Mouse (Mus musculus): Measurements from ENCODE around the gene Uvrag. TPM values are rescaled to one million over a fixed set of nuclear protein-coding genes. Genes with fewer than 3 reads are reported as not detected.

Gene Uvrag
- polyA plus RNA-seq, 1 experiment from 2014 or later, result 15.6 TPM

DNA sequence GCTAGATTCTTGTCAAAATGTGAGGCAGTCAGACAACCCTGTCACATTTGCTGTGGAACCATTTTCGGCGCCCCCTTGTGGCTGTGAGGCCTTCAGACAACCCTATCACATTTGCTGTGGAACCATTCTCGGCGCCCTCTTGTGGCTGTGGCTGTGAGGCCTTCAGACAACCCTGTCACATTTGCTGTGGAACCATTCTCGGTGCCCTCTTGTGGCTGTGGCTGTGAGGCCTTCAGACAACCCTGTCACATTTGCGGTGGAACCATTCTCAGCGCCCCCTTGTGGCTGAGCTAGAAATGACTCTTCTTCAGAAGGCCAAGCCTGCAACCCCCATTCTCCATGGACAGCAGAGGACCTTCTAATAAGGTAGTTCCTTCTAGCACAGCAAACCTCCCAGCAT, 10.4 kb upstream of the Uvrag start:
- ATAC-seq (ENCODE audit: low FRiP score), result 0 out of 2 replicates have a peak, but pooled peaks have one; percentile 33
- 6% methylated on average over 7 of the region's 7 CpGs for WGBS
- H3K27ac ChIP-seq (replicated peaks), result no peak overlapping the region
- H3K9ac ChIP-seq (replicated peaks), result no peak overlapping the region
- peaks cover 7% of the 10 kb centered on the region for H3K4me1 ChIP-seq
- no peak overlapping the region for H3K4me2 ChIP-seq
- no peak overlapping the region for H3K4me3 ChIP-seq (replicated peaks)
- no peaks in the 10 kb centered on the region for H3K36me3 ChIP-seq
- no peaks in the 10 kb centered on the region for H3K9me3 ChIP-seq (replicated peaks)
- H3K27me3 ChIP-seq (replicated peaks), result no peaks in the 10 kb centered on the region

GRCm38 (mm10) chr7:99149017-99149416, 8.1 kb upstream of the Uvrag start:
- ATAC-seq (ENCODE audit: low FRiP score), result no peak
- WGBS, result 86% methylated on average over 1 of the region's 1 CpGs

DNA sequence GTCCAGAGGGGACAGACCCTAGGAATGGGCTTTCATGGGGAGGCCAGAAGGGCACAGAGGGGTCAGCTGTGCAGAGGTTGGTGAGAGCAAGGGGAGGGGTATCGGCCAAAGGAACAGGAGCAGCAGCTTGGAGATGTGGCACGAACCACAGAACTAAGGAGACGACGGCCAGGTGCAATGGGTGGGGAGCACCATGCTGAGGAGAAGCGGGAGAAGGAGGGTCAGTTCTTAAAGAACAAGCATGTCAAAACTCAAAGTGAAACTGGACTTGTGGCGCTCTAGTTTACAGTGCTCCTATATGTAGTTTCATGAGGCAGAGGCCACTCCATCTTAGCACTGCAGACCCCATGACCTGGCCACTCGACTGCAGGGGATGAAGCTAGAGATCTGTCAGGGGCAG, 6.6 kb upstream of the Uvrag start:
- Histone ChIP-seq H3K27me3 (replicated peaks) (no peaks in the 10 kb centered on the region), H3K9me3 (replicated peaks) (no peaks in the 10 kb centered on the region), H3K4me1 (0 out of 2 replicates have a peak, but pooled peaks cover 3% of the 10 kb centered on the region), H3K27ac (replicated peaks) (no peak overlapping the region), H3K4me2 (no peak overlapping the region), H3K4me3 (replicated peaks) (no peak overlapping the region), H3K9ac (replicated peaks) (no peak overlapping the region), H3K36me3 (no peaks in the 10 kb centered on the region)
- WGBS, result 87% methylated on average over 7 of the region's 7 CpGs
- no peak for ATAC-seq (ENCODE audit: low FRiP score)

More at GRCm38 (mm10) chr7:99149017-99149416, 8.1 kb upstream of the Uvrag start:
- Histone ChIP-seq H3K4me3 (replicated peaks) (no peak overlapping the region), H3K9me3 (replicated peaks) (no peaks in the 10 kb centered on the region), H3K4me2 (no peak overlapping the region), H3K27me3 (replicated peaks) (no peaks in the 10 kb centered on the region), H3K27ac (replicated peaks) (no peak overlapping the region), H3K36me3 (no peaks in the 10 kb centered on the region), H3K9ac (replicated peaks) (no peak overlapping the region), H3K4me1 (no peaks in the 10 kb centered on the region)

DNA sequence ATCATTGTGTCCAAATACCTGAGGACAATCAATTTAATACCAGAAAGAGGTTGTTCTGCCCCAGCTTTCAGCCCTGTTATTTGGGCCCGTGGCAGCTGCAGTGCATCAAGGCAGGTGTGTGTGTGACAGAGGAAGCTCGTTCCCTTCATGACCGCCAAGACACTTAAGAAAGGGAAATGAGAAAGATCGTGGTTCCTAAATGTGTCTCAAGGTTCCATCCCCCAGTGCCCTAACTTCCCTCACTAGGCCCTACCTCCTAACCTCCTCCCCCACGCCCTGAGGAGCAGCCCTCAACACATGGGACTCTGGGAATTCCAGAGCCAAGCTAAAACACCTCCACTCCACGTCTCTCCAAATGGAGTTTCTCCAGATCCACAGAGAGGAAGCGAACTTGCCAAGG, 6.0 kb upstream of the Uvrag start:
- Histone ChIP-seq H3K9me3 (replicated peaks) (no peaks in the 10 kb centered on the region), H3K4me1 (peaks cover 9% of the 10 kb centered on the region), H3K9ac (replicated peaks) (no peak overlapping the region), H3K27me3 (replicated peaks) (no peaks in the 10 kb centered on the region), H3K4me3 (replicated peaks) (no peak overlapping the region), H3K4me2 (no peak overlapping the region), H3K27ac (replicated peaks) (no peak overlapping the region), H3K36me3 (no peaks in the 10 kb centered on the region)
- no peak for ATAC-seq (ENCODE audit: low FRiP score)
- WGBS, result 75% methylated on average over 7 of the region's 7 CpGs

- no peak overlapping the region for H3K4me2 ChIP-seq
- ATAC-seq (ENCODE audit: low FRiP score), result no peak
- H3K9ac ChIP-seq (replicated peaks), result no peak overlapping the region
- H3K27ac ChIP-seq (replicated peaks), result no peak overlapping the region
- H3K9me3 ChIP-seq (replicated peaks), result no peaks in the 10 kb centered on the region
- peaks cover 12% of the 10 kb centered on the region for H3K4me1 ChIP-seq
- no peaks in the 10 kb centered on the region for H3K27me3 ChIP-seq (replicated peaks)
- no peak overlapping the region for H3K4me3 ChIP-seq (replicated peaks)
- H3K36me3 ChIP-seq, result no peaks in the 10 kb centered on the region
- WGBS, result 63% methylated on average over 7 of the region's 7 CpGs
Measured at GRCm38 (mm10) chr7:99146011-99146410, 5.1 kb upstream of the Uvrag start.

- H3K4me3 ChIP-seq (replicated peaks), result no peak overlapping the region
Measured at GRCm38 (mm10) chr7:99144616-99145015, 3.7 kb upstream of the Uvrag start.

GRCm38 (mm10) chr7:99143244-99143643, 2.3 kb upstream of the Uvrag start:
- no peaks in the 10 kb centered on the region for H3K36me3 ChIP-seq
- no peak overlapping the region for H3K4me2 ChIP-seq
- no peak overlapping the region for H3K4me3 ChIP-seq (replicated peaks)
- no peak overlapping the region for H3K27ac ChIP-seq (replicated peaks)
- H3K9me3 ChIP-seq (replicated peaks), result no peaks in the 10 kb centered on the region
- 81% methylated on average over 3 of the region's 3 CpGs for WGBS
- H3K9ac ChIP-seq (replicated peaks), result no peak overlapping the region
- no peak for ATAC-seq (ENCODE audit: low FRiP score)
- peaks cover 29% of the 10 kb centered on the region for H3K4me1 ChIP-seq
- no peaks in the 10 kb centered on the region for H3K27me3 ChIP-seq (replicated peaks)

More at GRCm38 (mm10) chr7:99144616-99145015, 3.7 kb upstream of the Uvrag start:
- Histone ChIP-seq H3K9me3 (replicated peaks) (no peaks in the 10 kb centered on the region), H3K9ac (replicated peaks) (no peak overlapping the region), H3K27me3 (replicated peaks) (no peaks in the 10 kb centered on the region), H3K4me2 (no peak overlapping the region), H3K36me3 (no peaks in the 10 kb centered on the region), H3K4me1 (peaks cover 18% of the 10 kb centered on the region), H3K27ac (replicated peaks) (no peak overlapping the region)
- 75% methylated on average over 11 of the region's 11 CpGs for WGBS
- ATAC-seq (ENCODE audit: low FRiP score), result no peak

DNA sequence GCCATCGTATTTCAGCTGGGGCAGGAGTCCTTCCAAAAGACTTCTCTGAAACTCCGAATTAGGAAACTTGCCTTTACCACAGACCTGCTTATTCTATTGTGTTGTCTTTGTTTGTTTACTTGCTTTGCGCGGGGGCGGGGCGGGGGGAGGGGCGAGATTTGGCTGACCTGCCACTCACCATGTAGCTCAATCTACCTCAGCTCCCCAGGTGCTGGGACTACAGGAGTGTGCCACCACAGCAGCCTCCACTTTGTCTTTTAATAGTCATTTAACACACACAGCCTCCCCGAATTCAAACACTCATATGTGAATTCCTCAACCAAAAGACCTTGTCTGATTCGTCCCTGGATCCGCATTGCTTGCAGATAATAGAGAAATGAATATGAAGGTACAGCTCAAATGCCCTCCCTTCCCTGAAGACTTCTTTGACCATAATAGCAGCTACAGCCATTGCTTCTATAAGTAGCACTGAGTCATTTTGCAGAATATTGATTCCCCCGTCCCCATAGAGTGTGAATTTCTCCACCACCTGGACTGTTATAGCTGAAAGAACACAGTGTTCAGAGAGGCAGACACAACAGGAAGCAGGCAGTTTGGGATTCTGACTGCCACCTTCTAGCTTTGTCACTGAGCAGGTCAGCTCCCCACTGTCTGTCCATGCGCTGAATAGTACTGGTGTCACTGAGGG, 1.1 kb upstream of the Uvrag start:
- ATAC-seq (ENCODE audit: low FRiP score), result no peak
- WGBS, result 29% methylated on average over 12 of the region's 12 CpGs
- peak overlapping the region; percentile 36 for H3K9ac ChIP-seq (replicated peaks)

DNA sequence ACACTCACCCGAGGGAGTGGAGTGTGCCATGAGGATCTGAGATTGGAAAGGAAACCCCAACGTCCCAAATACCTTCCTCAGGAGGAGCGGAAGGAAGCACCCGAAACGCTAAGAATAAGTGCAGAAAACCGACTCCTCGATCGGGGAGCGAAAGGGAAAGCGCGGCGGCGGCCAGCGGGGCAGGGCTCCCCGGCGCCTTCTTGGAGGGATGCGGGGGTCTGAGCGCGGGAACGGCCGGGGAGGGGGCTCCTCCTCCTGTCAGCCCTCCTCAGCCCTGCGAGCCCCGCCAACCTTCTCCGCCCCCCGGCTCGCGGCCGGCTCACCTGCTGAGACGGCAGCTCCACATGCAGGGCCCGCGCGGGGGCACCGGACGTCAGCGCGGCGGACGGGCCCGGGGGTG, 430 bp downstream of the Uvrag start:
- Histone ChIP-seq H3K4me2 (peak overlapping the region; percentile 77), H3K9ac (replicated peaks) (peak overlapping the region; percentile 92), H3K9me3 (replicated peaks) (no peaks in the 10 kb centered on the region), H3K4me3 (replicated peaks) (peak overlapping the region; percentile 99), H3K4me1 (peaks cover 29% of the 10 kb centered on the region), H3K27me3 (replicated peaks) (no peaks in the 10 kb centered on the region), H3K27ac (replicated peaks) (peak overlapping the region; percentile 95), H3K36me3 (no peaks in the 10 kb centered on the region)
- 0% methylated on average over 38 of the region's 39 CpGs for WGBS
- ATAC-seq (ENCODE audit: low FRiP score), result peak; percentile 18

More for the DNA sequence above, 1.1 kb upstream of the Uvrag start:
- H3K36me3 ChIP-seq, result no peaks in the 10 kb centered on the region
- peak overlapping the region; percentile 77 for H3K4me2 ChIP-seq
- no peaks in the 10 kb centered on the region for H3K27me3 ChIP-seq (replicated peaks)
- H3K4me1 ChIP-seq, result peaks cover 29% of the 10 kb centered on the region
- H3K4me3 ChIP-seq (replicated peaks), result peak overlapping the region; percentile 99
- H3K27ac ChIP-seq (replicated peaks), result peak overlapping the region; percentile 95
- no peaks in the 10 kb centered on the region for H3K9me3 ChIP-seq (replicated peaks)

DNA sequence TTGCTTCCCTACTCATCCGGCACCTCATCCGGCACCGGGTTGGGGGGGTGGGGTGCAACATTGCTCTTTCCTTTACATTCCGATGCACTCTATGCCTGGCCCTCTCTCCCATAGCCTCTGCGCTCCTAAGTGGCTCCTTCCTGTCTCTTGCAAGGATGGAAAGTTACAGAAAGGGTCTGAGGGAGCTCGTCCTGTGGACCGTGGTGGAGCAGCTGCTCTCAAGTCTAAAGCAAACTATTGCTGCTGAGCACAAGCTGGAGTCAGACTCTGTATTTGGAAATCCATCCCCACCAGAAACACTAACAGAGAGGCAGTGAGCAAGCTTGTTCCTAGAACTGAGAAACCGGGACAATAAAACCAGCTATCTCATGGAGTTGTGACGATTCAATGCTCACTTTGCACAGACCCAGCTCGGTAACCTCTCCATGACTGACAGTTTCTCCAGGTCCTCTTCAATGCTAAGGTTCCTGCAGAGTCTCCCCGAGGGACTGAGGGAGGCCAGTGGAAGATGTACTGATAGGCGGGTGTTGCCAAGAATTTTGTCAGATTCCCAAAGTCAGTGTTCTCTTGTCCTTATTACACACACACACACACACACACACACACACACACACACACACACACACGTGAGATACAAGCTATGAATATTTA, 975 bp downstream of the Uvrag start:
- ATAC-seq (ENCODE audit: low FRiP score), result no peak
- Histone ChIP-seq H3K4me1 (peaks cover 29% of the 10 kb centered on the region), H3K27me3 (replicated peaks) (no peaks in the 10 kb centered on the region), H3K36me3 (no peaks in the 10 kb centered on the region), H3K4me2 (peak overlapping the region; percentile 77), H3K27ac (replicated peaks) (peak overlapping the region; percentile 95), H3K4me3 (replicated peaks) (peak overlapping the region; percentile 99), H3K9me3 (replicated peaks) (no peaks in the 10 kb centered on the region), H3K9ac (replicated peaks) (peak overlapping the region; percentile 92)
- WGBS, result 2% methylated on average over 13 of the region's 13 CpGs

- Histone ChIP-seq H3K9ac (replicated peaks) (no peak overlapping the region), H3K27ac (replicated peaks) (no peak overlapping the region), H3K36me3 (no peaks in the 10 kb centered on the region), H3K4me1 (peaks cover 27% of the 10 kb centered on the region), H3K27me3 (replicated peaks) (no peaks in the 10 kb centered on the region), H3K9me3 (replicated peaks) (no peaks in the 10 kb centered on the region), H3K4me3 (replicated peaks) (no peak overlapping the region), H3K4me2 (no peak overlapping the region)
- 100% methylated on average over 4 of the region's 4 CpGs for WGBS
- ATAC-seq (ENCODE audit: low FRiP score), result no peak
Measured at GRCm38 (mm10) chr7:99137541-99137940, 3.4 kb downstream of the Uvrag start.

GRCm38 (mm10) chr7:99136789-99137188, 4.2 kb downstream of the Uvrag start:
- ATAC-seq (ENCODE audit: low FRiP score), result no peak
- H3K4me1 ChIP-seq, result peaks cover 19% of the 10 kb centered on the region
- WGBS, result 48% methylated on average over 6 of the region's 6 CpGs
- H3K36me3 ChIP-seq, result no peaks in the 10 kb centered on the region
- H3K27ac ChIP-seq (replicated peaks), result no peak overlapping the region
- no peak overlapping the region for H3K4me2 ChIP-seq
- no peak overlapping the region for H3K4me3 ChIP-seq (replicated peaks)
- H3K9ac ChIP-seq (replicated peaks), result no peak overlapping the region
- no peaks in the 10 kb centered on the region for H3K27me3 ChIP-seq (replicated peaks)
- H3K9me3 ChIP-seq (replicated peaks), result no peaks in the 10 kb centered on the region

Data from neural tube, embryonic 15.5 days (tissue).